Comparison of ENCODE assay signal across 8 mouse cellular contexts in genomic region chr19:14596941-14597916, GRCm38 (mm10). TPM values are rescaled to one million over a fixed set of nuclear protein-coding genes. Genes with fewer than 3 reads are reported as not detected.
DNase-seq lines count a peak whose midpoint lies in the region; ATAC-seq and TF ChIP-seq lines count a peak whose summit lies in the region.

No protein-coding gene starts in this region.

- peak overlapping the region; percentile 89 for H3K27ac ChIP-seq in heart, adult 2 months
- peak overlapping the region; percentile 77 for H3K27ac ChIP-seq in kidney, adult 2 months (ENCODE audit: insufficient read depth, low read depth, low read length)
- peak overlapping the region; percentile 91 for H3K27ac ChIP-seq in liver, embryonic 11.5 days (ENCODE audit: low read depth, low read length)
- peak overlapping the region; percentile 96 for H3K27ac ChIP-seq in stomach, embryonic 16.5 days (ENCODE audit: low read length)

- DNase-seq in 3T3-L1 (ENCODE audit: low read depth, low spot score) = peak; percentile 72
- DNase-seq in adrenal gland, adult 18-20 months (ENCODE audit: low spot score in 2 of 2) = peak; percentile 48 to 56
- peak; percentile 75 for DNase-seq in embryo, embryonic 11 days
- peak; percentile 71 to 77 for DNase-seq in heart, adult 2 months
- peak; percentile 48 for DNase-seq in kidney, adult 2 months
- peak; percentile 71 for DNase-seq in liver, embryonic 11.5 days (ENCODE audit: low spot score)
- DNase-seq in neural tube, embryonic 10.5 days (ENCODE audit: extremely low spot score, low spot score) = peak; percentile 77

- peaks cover 3% of the 10 kb centered on the region for H3K4me1 ChIP-seq in heart, adult 2 months (ENCODE audit: control insufficient read depth, insufficient read depth, low read length)
- peaks cover 3% of the 10 kb centered on the region; the same call in 1 of the 2 replicates for H3K4me1 ChIP-seq in kidney, adult 2 months (ENCODE audit: control insufficient read depth, insufficient read depth, low read length)
- peaks cover 6% of the 10 kb centered on the region for H3K4me1 ChIP-seq in liver, embryonic 11.5 days (replicated peaks; ENCODE audit: control insufficient read depth, insufficient read depth, low read length)
- H3K4me1 ChIP-seq in stomach, embryonic 16.5 days (ENCODE audit: control insufficient read depth, insufficient read depth, low read length) = peaks cover 13% of the 10 kb centered on the region; the same call in 1 of the 2 replicates

- intact Hi-C loops in heart, adult 2 months (cut with DNase I) = loop anchor here (5.0 to 10.0 kb wide), 3 partner anchors 90 to 1802 kb away; partner anchors contain the start of genes Lpxn and Zfp91

- H3K79me2 ChIP-seq in heart, adult 2 months (replicated peaks; ENCODE audit: control insufficient read depth, insufficient read depth, low read length) = no peaks in the 10 kb centered on the region

- WGBS in heart, adult 2 months = under 1% methylated on average over 118 of the region's 120 CpGs
- WGBS in kidney, adult 2 months = under 1% methylated on average over 119 of the region's 120 CpGs
- under 1% methylated on average over 110 of the region's 120 CpGs for WGBS in liver, embryonic 11.5 days
- WGBS in stomach, embryonic 16.5 days = under 1% methylated on average over 109 of the region's 120 CpGs

- TF ChIP-seq EP300 in heart, adult 2 months (IDR thresholded peaks at IDR 0.05; ENCODE audit: insufficient read depth, low read depth, low read length) = no peak

- peaks cover 15% of the 10 kb centered on the region for H3K36me3 ChIP-seq in heart, adult 2 months (ENCODE audit: control insufficient read depth, insufficient read depth, low read length)
- H3K36me3 ChIP-seq in kidney, adult 2 months (ENCODE audit: control insufficient read depth, insufficient read depth, low read length) = no peaks in the 10 kb centered on the region
- H3K36me3 ChIP-seq in liver, embryonic 11.5 days (ENCODE audit: control insufficient read depth, insufficient read depth, low read length) = no peaks in the 10 kb centered on the region
- H3K36me3 ChIP-seq in stomach, embryonic 16.5 days (ENCODE audit: control insufficient read depth, insufficient read depth, low read length) = no peaks in the 10 kb centered on the region

- no peaks in the 10 kb centered on the region for H3K9me3 ChIP-seq in liver, embryonic 11.5 days (ENCODE audit: control insufficient read depth, low read length)
- H3K9me3 ChIP-seq in stomach, embryonic 16.5 days (replicated peaks; ENCODE audit: control insufficient read depth, low read length) = no peaks in the 10 kb centered on the region

- H3K27me3 ChIP-seq in heart, adult 2 months (ENCODE audit: control insufficient read depth, insufficient read depth, low read length) = no peaks in the 10 kb centered on the region
- H3K27me3 ChIP-seq in kidney, adult 2 months (replicated peaks; ENCODE audit: control insufficient read depth, insufficient read depth, low read length) = no peaks in the 10 kb centered on the region
- H3K27me3 ChIP-seq in liver, embryonic 11.5 days (replicated peaks; ENCODE audit: control insufficient read depth, insufficient read depth, low read length) = no peaks in the 10 kb centered on the region
- H3K27me3 ChIP-seq in stomach, embryonic 16.5 days (ENCODE audit: control insufficient read depth, insufficient read depth, low read length) = 0 out of 2 replicates have a peak, but pooled peaks cover 2% of the 10 kb centered on the region

- ATAC-seq in liver, embryonic 11.5 days (replicated peaks; ENCODE audit: low FRiP score) = no peak
- no peak for ATAC-seq in stomach, embryonic 16.5 days (ENCODE audit: insufficient read depth, low FRiP score)

- no peak for TF ChIP-seq CTCF in heart, adult 2 months (IDR thresholded peaks at IDR 0.05)
- no peak for TF ChIP-seq CTCF in kidney, adult 2 months (conservative IDR thresholded peaks at IDR 0.05; ENCODE audit: insufficient read depth, insufficient read length, low read depth, low read length)

- peak overlapping the region; percentile 75 for H3K4me2 ChIP-seq in liver, embryonic 11.5 days
- H3K4me2 ChIP-seq in stomach, embryonic 16.5 days (ENCODE audit: low read depth, low read length) = peak overlapping the region; percentile 62

- H3K9ac ChIP-seq in heart, adult 2 months (ENCODE audit: low read depth, low read length) = peak overlapping the region; percentile 91
- peak overlapping the region; percentile 96 for H3K9ac ChIP-seq in liver, embryonic 11.5 days (ENCODE audit: low read depth, low read length)
- H3K9ac ChIP-seq in stomach, embryonic 16.5 days (ENCODE audit: low read length) = peak overlapping the region; percentile 98

- no peak for TF ChIP-seq POLR2A in heart, adult 2 months (IDR thresholded peaks at IDR 0.05; ENCODE audit: insufficient read depth, low read depth, low read length)
- TF ChIP-seq POLR2A in kidney, adult 2 months (IDR thresholded peaks at IDR 0.05; ENCODE audit: low read depth, low read length) = no peak

- H3K4me3 ChIP-seq in heart, adult 2 months = peak overlapping the region; percentile 78
- H3K4me3 ChIP-seq in kidney, adult 2 months (ENCODE audit: insufficient read depth, low read depth, low read length) = peak overlapping the region; percentile 76
- H3K4me3 ChIP-seq in liver, embryonic 11.5 days (ENCODE audit: low read depth, low read length) = peak overlapping the region; percentile 81
- H3K4me3 ChIP-seq in stomach, embryonic 16.5 days (replicated peaks; ENCODE audit: low read length) = peak overlapping the region; percentile 91

RNA-seq across cellular contexts. Expression of gene Tle4, which starts 0.6 kb away (rescaled TPM):
- total RNA-seq in adrenal gland, adult 18-20 months (2021) = 10 to 100 TPM in 1 of 2 experiments, 1 to 10 TPM in 1; 8.8 to 11.0 TPM
- total RNA-seq in heart, adult 2 months (2021) = 10 to 100 TPM in 1 of 2 experiments, 1 to 10 TPM in 1; 8.5 to 10.3 TPM
- polyA plus RNA-seq in heart, adult 2 months (2012; rRNA removed) = 5.8 and 7.8 TPM in 2 replicates
- polyA plus RNA-seq in kidney, adult 2 months (2012; rRNA removed) = 10.4 and 10.5 TPM in 2 replicates
- polyA plus RNA-seq in liver, embryonic 11.5 days (2014; fragmentation: Nextera tagmentation; extraction: Ambion mirVana) = 11.4 and 13.0 TPM in 2 replicates
- 10.6 and 10.9 TPM in 2 replicates for polyA plus RNA-seq in stomach, embryonic 16.5 days (2015; fragmentation: Nextera tagmentation; extraction: Ambion mirVana)
